Mouse (Mus musculus) hindbrain, postnatal 0 days (tissue): ENCODE results near the gene Cabin1. TPM values are rescaled to one million over a fixed set of nuclear protein-coding genes. Genes with fewer than 3 reads are reported as not detected.

Source experiments
- ATAC-seq: fragments of 200-750 bp; cut with Nextera tagmentation; 2 replicates; pipeline ENCODE4 v1.8.0; 2017; ENCODE audit warnings: mild to moderate bottlenecking, moderate TSS enrichment, moderate library complexity
- DNase-seq: peaks from one replicate; pipeline ENCODE4 v3.0.0-alpha.2; 2015; ENCODE audit warnings: low spot score
- H3K27ac ChIP-seq: fragments of 300-500 bp; sonication (generic); 2 replicates; pipeline ENCODE4 v1.5.1; 2014; ENCODE audit warnings: mild to moderate bottlenecking
- H3K27me3 ChIP-seq: fragments of 300-500 bp; sonication (generic); 2 replicates; pipeline ENCODE4 v1.6.1; 2014; ENCODE audit warnings: low read length, mixed read lengths; ENCODE audit not compliant: insufficient read depth
- H3K36me3 ChIP-seq: fragments of 300-500 bp; sonication (generic); 2 replicates; pipeline ENCODE4 v1.6.1; 2014; ENCODE audit warnings: low read length, mixed read lengths; ENCODE audit not compliant: insufficient read depth
- H3K4me1 ChIP-seq: fragments of 300-500 bp; sonication (generic); 2 replicates; pipeline ENCODE4 v1.6.1; 2014; ENCODE audit warnings: antibody characterized with exemption, low read length, mixed read lengths; ENCODE audit not compliant: insufficient read depth
- H3K4me2 ChIP-seq: fragments of 300-500 bp; sonication (generic); 2 replicates; pipeline ENCODE4 v1.6.1; 2014; ENCODE audit warnings: low read depth, mild to moderate bottlenecking, low read length, moderate library complexity, mixed read lengths
- H3K4me3 ChIP-seq: fragments of 300-500 bp; sonication (generic); 2 replicates; pipeline ENCODE4 v1.5.1; 2014; ENCODE audit warnings: low read length
- H3K9ac ChIP-seq: fragments of 300-500 bp; sonication (generic); replicated peaks from 2 replicates; pipeline ENCODE4 v1.6.1; 2014; ENCODE audit warnings: mild to moderate bottlenecking, low read length, moderate library complexity, mixed read lengths
- H3K9me3 ChIP-seq: fragments of 300-500 bp; sonication (generic); 2 replicates; pipeline ENCODE4 v1.6.1; 2016; ENCODE audit warnings: low read length, mixed read lengths
- CTCF ChIP-seq: IDR thresholded peaks from 2 replicates; pipeline ENCODE4 v1.5.1; 2016; ENCODE audit warnings: antibody characterized with exemption, control low read depth, low read depth
- WGBS: fragments of 180-500 bp; shearing (Covaris S2); extraction: QIAGEN DNeasy Blood & Tissue Kit; methylation state at CpG from one replicate; pipeline ENCODE4 v1.1.7; 2014; 5-methylcytosine and 5-hydroxymethylcytosine counted together
- polyA plus RNA-seq: library from polyadenylated mRNA; unstranded; fragments of >200 nt; fragmentation: Nextera tagmentation; extraction: Ambion mirVana; gene quantifications from 2 replicates; pipeline ENCODE4 v1.2.1, GENCODE M21; 2015
- total RNA-seq: library from RNA; depleted of rRNA; stranded (reverse); fragments of >200 nt; gene quantifications from 2 replicates; pipeline ENCODE4 v1.2.3, GENCODE M21; 2014

Cabin1 gene
- total and polyA plus RNA-seq, 2 experiments from 2014 or later: 33.6 to 92.9 TPM

DNA sequence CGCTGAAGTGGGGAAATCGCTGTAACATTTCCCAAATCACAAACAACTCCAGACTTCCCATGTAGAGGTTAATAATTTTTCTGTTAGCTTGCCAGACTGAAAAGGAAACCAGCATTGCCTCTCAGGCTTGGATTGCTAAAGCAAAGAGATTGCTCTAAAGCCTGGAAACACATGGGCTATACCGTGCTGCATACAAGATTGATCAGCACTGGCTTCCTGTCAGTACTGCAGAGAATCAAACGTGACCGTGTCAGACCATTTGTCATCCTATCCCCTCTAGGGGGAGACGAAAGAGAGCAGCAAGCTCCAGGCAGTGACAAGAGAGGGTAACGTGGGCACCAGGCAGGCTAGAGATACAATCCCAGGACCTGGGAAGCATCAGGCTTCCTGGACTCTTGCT, 26.6 kb upstream of the Cabin1 start:
- Histone ChIP-seq H3K27me3 (no peaks in the 10 kb centered on the region), H3K27ac (no peak overlapping the region), H3K4me1 (no peaks in the 10 kb centered on the region), H3K9me3 (no peaks in the 10 kb centered on the region), H3K4me3 (no peak overlapping the region), H3K4me2 (no peak overlapping the region), H3K36me3 (no peaks in the 10 kb centered on the region), H3K9ac (no peak overlapping the region)
- peak; percentile 15 for DNase-seq
- WGBS: 25% methylated on average over 7 of the region's 7 CpGs
- peak; percentile 15; the same call in 1 of the 2 replicates for ATAC-seq
- TF ChIP-seq CTCF: peak; percentile 28

DNA sequence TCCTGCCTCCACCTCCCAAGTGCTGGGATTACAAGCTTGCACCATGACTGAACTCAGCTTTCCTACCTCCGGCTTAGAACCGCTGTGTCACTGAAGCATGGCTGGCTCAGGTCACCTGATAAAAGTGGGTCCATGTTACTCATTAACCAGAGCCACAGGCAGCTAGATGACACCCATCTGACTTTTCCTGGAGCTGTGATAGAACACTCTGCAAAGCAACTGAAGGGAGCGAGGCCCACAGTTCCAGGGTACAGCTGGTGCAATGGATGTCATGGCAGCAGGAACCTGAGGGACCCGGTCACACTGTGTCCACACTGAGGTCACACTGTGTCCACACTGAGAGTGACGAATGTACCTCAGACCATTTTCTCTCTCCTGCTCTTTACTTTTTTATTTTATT, 25.7 kb upstream of the Cabin1 start:
- Histone ChIP-seq H3K4me1 (no peaks in the 10 kb centered on the region), H3K4me3 (no peak overlapping the region), H3K4me2 (no peak overlapping the region), H3K36me3 (no peaks in the 10 kb centered on the region), H3K27ac (no peak overlapping the region), H3K9ac (no peak overlapping the region), H3K9me3 (no peaks in the 10 kb centered on the region), H3K27me3 (no peaks in the 10 kb centered on the region)
- DNase-seq (no peak), ATAC-seq (no peak)
- TF ChIP-seq CTCF: no peak
- WGBS: 90% methylated on average over 5 of the region's 5 CpGs

DNA sequence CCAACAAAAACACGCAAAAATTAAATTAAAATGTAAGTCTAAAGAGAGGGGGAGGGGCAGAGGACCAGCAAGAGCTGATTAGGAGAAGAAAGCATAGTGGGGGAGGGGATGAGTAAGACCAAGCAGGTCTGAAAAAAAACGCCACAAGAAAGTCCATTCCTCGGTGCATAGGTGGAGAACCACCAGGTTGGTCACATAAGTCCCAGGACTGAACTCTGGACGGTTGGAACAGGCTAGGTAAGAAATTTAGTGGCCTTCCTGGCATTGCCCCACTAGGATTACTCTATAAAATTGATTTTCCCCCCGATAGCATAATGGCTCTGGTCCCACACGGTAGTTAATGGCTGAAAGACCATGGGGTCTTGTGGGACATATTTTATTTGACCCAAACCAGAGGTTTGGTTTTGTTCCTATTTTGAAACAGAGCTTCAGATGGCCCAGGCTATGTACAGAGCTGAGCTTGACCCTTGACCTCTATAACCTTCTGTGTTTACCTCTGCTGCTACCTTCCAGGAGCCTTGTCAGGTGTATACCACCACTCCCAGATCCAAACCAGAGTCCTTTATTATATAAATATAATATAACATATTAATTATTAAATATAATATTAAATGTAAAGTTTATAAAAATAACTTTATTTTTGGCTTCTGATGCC, 25.1 kb upstream of the Cabin1 start:
- Histone ChIP-seq H3K4me2 (no peak overlapping the region), H3K9ac (no peak overlapping the region), H3K9me3 (no peaks in the 10 kb centered on the region), H3K4me1 (no peaks in the 10 kb centered on the region), H3K36me3 (no peaks in the 10 kb centered on the region), H3K27ac (no peak overlapping the region), H3K4me3 (no peak overlapping the region), H3K27me3 (no peaks in the 10 kb centered on the region)
- 81% methylated on average over 6 of the region's 6 CpGs for WGBS
- TF ChIP-seq CTCF: no peak
- DNase-seq: no peak
- ATAC-seq: no peak

DNA sequence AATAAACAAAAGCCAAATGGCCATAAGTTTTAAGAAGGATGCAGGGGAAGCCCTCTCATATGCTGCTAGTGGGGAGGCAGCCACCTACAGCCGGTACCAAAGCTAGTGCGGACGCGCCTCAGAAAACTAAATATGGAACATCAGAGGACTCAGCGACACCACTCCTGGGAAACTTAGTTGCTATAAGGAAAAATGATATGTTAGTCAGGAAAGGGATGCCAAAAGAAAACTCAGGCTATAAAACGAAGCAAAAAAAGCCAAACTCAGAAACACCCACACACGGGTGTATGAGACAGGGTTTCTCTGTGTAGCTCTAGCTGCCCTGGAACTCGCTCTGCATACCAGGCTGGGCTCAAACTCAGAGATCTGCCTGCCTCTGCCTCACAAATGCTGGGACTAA, 24.1 kb upstream of the Cabin1 start:
- WGBS: 91% methylated on average over 8 of the region's 8 CpGs
- DNase-seq (no peak), ATAC-seq (no peak)
- no peaks in the 10 kb centered on the region for H3K4me1 ChIP-seq
- H3K9me3 ChIP-seq: no peaks in the 10 kb centered on the region
- H3K27me3 ChIP-seq: no peaks in the 10 kb centered on the region
- H3K27ac ChIP-seq: no peak overlapping the region
- no peak for TF ChIP-seq CTCF
- H3K9ac ChIP-seq: no peak overlapping the region
- H3K4me2 ChIP-seq: no peak overlapping the region
- no peaks in the 10 kb centered on the region for H3K36me3 ChIP-seq
- H3K4me3 ChIP-seq: no peak overlapping the region

DNA sequence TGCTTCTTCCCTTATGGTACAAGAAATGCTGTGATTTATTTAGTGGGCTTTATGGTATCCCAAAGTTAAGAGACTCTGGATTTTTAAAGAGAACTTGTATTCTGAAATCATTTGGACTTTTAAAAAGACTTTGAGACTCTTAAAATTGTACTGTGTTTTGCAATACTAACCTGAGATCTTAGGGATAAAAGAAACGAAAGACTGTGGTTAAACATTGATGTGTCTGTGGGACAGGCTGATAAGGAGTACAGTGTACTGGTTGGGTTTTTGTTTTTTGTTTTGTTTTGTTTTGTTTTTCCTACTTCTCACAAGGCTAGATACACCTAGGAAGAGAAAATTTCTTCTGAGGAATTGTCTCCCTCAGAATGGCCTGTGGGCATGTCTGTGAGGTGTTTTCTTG, 21.3 kb upstream of the Cabin1 start:
- H3K9me3 ChIP-seq: no peaks in the 10 kb centered on the region
- WGBS: 79% methylated on average over 1 of the region's 1 CpGs
- no peak for TF ChIP-seq CTCF
- no peak for ATAC-seq
- no peak overlapping the region for H3K4me3 ChIP-seq
- no peak overlapping the region for H3K4me2 ChIP-seq
- H3K27me3 ChIP-seq: peaks cover 10% of the 10 kb centered on the region; the same call in 1 of the 2 replicates
- no peak for DNase-seq
- peaks cover 8% of the 10 kb centered on the region; the same call in 1 of the 2 replicates for H3K4me1 ChIP-seq
- H3K9ac ChIP-seq: no peak overlapping the region
- H3K27ac ChIP-seq: no peak overlapping the region
- no peaks in the 10 kb centered on the region for H3K36me3 ChIP-seq

DNA sequence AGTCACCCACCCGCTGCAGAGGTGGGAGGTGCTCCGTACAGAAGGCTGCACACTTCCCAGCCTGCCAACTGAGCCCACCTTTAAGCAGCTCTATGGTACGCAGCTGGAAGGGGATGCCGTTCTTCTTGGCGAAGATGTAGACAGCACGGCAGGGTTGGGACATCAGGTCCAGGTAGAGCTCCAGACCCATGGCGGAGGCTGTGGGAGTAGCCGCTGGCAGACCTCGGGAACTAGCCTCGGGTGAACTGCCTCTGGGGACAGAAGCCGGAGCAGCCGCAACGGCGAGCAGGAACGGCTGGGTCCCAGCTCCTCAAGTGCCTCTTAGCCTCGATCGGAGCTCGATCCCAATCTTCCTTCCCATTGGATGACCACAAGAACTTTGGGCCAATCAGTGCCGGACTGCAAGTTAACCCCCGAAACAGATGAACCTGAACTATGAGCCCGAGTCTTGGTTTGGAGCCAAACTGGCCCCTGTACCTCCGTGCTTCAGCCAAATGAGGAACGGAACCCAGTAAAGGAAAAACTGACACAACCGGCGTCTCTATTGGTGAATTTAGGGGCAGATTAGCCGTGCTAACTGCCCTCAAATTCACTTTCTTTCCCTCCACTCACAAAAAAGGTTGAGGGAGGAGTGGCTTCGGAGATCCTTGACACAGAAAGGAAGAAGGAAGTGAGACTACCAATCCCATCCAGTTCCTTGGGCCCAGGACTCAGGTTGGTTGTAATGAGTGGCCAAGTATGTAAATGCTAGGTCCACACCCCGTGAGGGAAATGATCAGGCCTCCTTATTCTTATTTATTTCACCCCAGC, 16.8 kb upstream of the Cabin1 start, which contains the start of the genes Gm20441 and Gstt3:
TSS of gene Gm20441 (minus strand) at position 186 of the 810 bp plus-strand sequence.
TSS of gene Gstt3 (minus strand) at position 646 of the 810 bp plus-strand sequence.
- no peaks in the 10 kb centered on the region for H3K36me3 ChIP-seq
- peak within 1 kb of the TSS; percentile 90 for H3K4me2 ChIP-seq
- no peaks in the 10 kb centered on the region for H3K9me3 ChIP-seq
- DNase-seq: peak; percentile 42
- TF ChIP-seq CTCF: no peak
- peak within 1 kb of the TSS; percentile 40 for H3K9ac ChIP-seq
- peaks cover 18% of the 10 kb centered on the region; the same call in 1 of the 2 replicates for H3K27me3 ChIP-seq
- WGBS: under 1% methylated on average over 28 of the region's 28 CpGs
- H3K4me3 ChIP-seq: peak within 1 kb of the TSS; percentile 41
- ATAC-seq: 0 out of 2 replicates have a peak, but pooled peaks have one; percentile 62
- peaks cover 8% of the 10 kb centered on the region; the same call in 1 of the 2 replicates for H3K4me1 ChIP-seq
- H3K27ac ChIP-seq: no peak within 1 kb of the TSS
